Mouse (Mus musculus) kidney, embryonic 15.5 days (tissue): Measurements from ENCODE around the gene Gm16513. TPM values are rescaled to one million over a fixed set of nuclear protein-coding genes. Genes with fewer than 3 reads are reported as not detected.
"Not testable (repeated sequence)": the region's sequence is repeated elsewhere in the genome, so short reads cannot be mapped to it uniquely, and the experiment has no call there.

Experiments
- ATAC-seq: fragments of 200-750 bp; cut with Nextera tagmentation; replicated peaks from 2 replicates; pipeline ENCODE4 v1.8.0; 2017; ENCODE audit warnings: moderate TSS enrichment; ENCODE audit not compliant: low FRiP score
- H3K27ac ChIP-seq: fragments of 300-500 bp; sonication (generic); 2 replicates; pipeline ENCODE4 v1.5.1; 2015; ENCODE audit warnings: mild to moderate bottlenecking, inconsistent platforms
- H3K27me3 ChIP-seq: fragments of 300-500 bp; sonication (generic); 2 replicates; pipeline ENCODE4 v1.6.1; 2015; ENCODE audit warnings: inconsistent platforms
- H3K36me3 ChIP-seq: fragments of 300-500 bp; sonication (generic); 2 replicates; pipeline ENCODE4 v1.6.1; 2015; ENCODE audit warnings: inconsistent platforms
- H3K4me1 ChIP-seq: fragments of 300-500 bp; sonication (generic); 2 replicates; pipeline ENCODE4 v1.6.1; 2015; ENCODE audit warnings: inconsistent platforms
- H3K4me2 ChIP-seq: fragments of 300-500 bp; sonication (generic); 2 replicates; pipeline ENCODE4 v1.6.1; 2015; ENCODE audit warnings: moderate library complexity, mild to moderate bottlenecking, inconsistent platforms
- H3K4me3 ChIP-seq: fragments of 300-500 bp; sonication (generic); replicated peaks from 2 replicates; pipeline ENCODE4 v1.5.1; 2015; ENCODE audit warnings: mild to moderate bottlenecking, inconsistent platforms
- H3K9ac ChIP-seq: fragments of 300-500 bp; sonication (generic); 2 replicates; pipeline ENCODE4 v1.6.1; 2015; ENCODE audit warnings: mild to moderate bottlenecking, inconsistent platforms
- H3K9me3 ChIP-seq: fragments of 300-500 bp; sonication (generic); replicated peaks from 2 replicates; pipeline ENCODE4 v1.6.1; 2016; ENCODE audit warnings: inconsistent platforms
- WGBS: fragments of 180-500 bp; shearing (Covaris S2); methylation state at CpG from one replicate; pipeline ENCODE4 v1.1.7; 2015; ENCODE audit warnings: mixed read lengths; 5-methylcytosine and 5-hydroxymethylcytosine counted together
- polyA plus RNA-seq: library from polyadenylated mRNA; unstranded; fragments of >200 nt; fragmentation: Nextera tagmentation; extraction: Ambion mirVana; gene quantifications from 2 replicates; pipeline ENCODE4 v1.2.1, GENCODE M21; 2015

Gm16513 gene
- polyA plus RNA-seq = not detected in 2 replicates

DNA sequence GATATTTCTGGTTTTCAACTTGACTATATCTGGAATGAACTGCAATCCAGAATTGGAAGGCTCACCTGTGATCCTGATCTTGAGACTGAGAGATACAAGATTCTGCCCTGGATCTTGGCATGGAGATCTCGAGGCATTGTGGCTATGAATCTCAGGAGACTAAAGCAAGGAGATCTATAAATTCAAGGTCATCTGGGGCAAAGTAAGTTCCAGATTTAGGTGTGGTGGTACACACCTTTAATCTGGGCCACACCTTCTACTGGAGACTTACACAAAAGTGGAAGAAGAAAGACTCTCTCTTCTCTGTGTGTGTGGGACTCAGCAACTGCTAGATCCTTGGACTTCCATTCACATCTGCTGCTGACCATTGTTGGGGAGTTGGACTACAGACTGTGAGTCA is at the start of gene Gm16513:
Gene Gm16513 (plus strand): TSS at position 301 of the 400 bp plus-strand sequence.
- H3K4me1 ChIP-seq, H3K4me3 ChIP-seq, ATAC-seq, H3K9ac ChIP-seq, H3K27ac ChIP-seq, H3K4me2 ChIP-seq, H3K9me3 ChIP-seq, H3K27me3 ChIP-seq, H3K36me3 ChIP-seq: not testable (repeated sequence)
- WGBS = no CpG with 5 or more reads among the region's 1 CpGs

Other genes starting within 250 kb of the Gm16513 start
- not detected in 2 replicates for gene Gm6367, start 194.0 kb upstream of the Gm16513 start, polyA plus RNA-seq
- not detected in 2 replicates for gene Gm7942, start 75.7 kb upstream of the Gm16513 start, polyA plus RNA-seq
- gene Gm10424, start 90.1 kb downstream of the Gm16513 start, polyA plus RNA-seq = not detected in 2 replicates
- gene Gm3259, start 123.3 kb downstream of the Gm16513 start, polyA plus RNA-seq = not detected in 2 replicates